Mouse (Mus musculus) spleen, adult 12 weeks (tissue): ENCODE measurements at regions not wholly inside any gene's neighbourhood (a gene's known extent, or its start where the extent isn't known, plus 50 kb on each side); places are given as distances from the start of the nearest gene placed in this dataset.

ENCODE experiments used
- DNase-seq: peaks from one replicate; pipeline ENCODE4 v3.0.0; 2022; ENCODE audit warnings: low spot score

DNA sequence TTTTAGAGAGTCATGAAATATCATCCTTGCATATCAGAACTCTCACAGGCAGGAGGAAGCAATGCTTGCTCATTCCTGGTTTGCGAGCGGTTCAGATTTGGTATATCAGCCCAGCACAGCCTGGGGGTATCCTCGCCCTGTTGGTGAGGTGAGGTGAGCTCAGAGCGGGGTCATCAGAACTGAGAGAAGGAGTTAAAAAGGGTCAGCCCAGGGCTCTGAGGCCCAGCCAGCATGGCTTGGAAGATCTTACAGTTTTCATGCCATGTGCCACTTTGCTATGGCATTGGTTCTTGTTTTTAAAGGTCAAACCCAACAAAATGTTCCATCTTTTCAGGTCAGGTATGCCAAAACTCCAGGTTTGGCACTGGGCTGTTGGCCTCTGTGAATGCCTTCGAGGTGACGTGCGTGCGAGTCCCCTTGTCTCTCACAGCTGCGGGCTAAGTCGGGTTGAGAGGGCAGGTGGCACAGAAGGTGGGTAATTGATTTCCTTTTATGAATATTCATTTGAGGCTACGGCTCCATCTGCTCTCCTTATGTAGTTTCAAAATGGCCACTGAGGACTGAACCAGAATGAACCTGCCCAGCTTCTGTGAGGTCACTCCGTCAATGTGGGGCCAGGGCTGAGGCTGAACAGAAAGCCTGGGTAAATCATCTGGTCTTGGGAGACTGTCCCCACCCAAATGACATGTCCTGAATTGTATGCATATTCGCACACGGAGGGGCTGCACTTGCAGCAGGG is 86.3 kb downstream of the Hhipl2 start:
- no peak for DNase-seq

DNA sequence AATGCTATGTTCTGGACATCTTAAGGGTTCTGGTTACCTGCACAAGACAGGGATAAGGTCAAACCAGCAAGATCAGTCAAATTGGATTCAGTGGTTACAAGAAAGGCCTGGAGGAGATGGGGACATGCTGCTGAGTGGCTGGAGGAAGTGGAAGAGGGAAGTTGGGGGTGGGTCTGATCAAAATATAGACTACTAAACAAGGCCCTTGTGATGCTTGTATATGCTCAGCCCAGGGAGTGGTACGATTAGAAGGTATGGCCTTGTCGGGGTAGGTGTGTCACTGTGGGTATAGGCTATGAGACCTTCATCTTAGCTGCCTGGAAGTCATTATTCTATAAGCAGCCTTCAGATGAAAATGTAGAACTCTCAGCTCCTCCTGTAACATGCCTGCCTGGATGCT is 89.9 kb downstream of the Hhipl2 start:
- no peak for DNase-seq

- DNase-seq, result no peak
Observed at GRCm38 (mm10) chr1:183510759-183511158, 92.7 kb downstream of the Hhipl2 start.

DNA sequence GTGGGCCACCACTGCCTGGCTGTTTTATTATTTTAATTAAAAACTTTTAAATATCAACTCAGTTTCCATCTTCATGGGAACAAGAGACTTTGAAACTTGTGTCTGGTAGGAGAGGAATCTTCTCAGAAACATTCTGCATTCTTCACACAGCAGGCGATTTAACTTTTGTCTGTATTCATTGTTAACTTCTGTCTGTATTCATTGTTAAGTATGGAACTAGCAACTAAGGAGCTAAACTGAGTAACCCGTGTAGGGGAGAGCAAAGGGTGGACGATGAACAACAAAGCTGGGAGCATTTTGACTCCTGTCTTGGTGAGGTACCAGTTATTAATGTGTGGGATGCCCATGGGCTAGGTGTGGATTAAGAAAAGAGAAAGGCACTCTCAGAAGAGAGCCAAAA is 95.9 kb downstream of the Hhipl2 start:
- DNase-seq, result no peak

GRCm38 (mm10) chr1:183514281-183514983 is 96.4 kb downstream of the Hhipl2 start:
- no peak for DNase-seq

- DNase-seq, result no peak
Observed at GRCm38 (mm10) chr1:183514984-183515287, 96.9 kb downstream of the Hhipl2 start.

GRCm38 (mm10) chr1:183516167-183516566 is 98.2 kb downstream of the Hhipl2 start:
- DNase-seq, result no peak

- no peak for DNase-seq
Observed at GRCm38 (mm10) chr1:183517236-183517635, 99.2 kb downstream of the Hhipl2 start.

GRCm38 (mm10) chr1:183521569-183521968 is 103.6 kb downstream of the Hhipl2 start:
- no peak for DNase-seq

- no peak for DNase-seq
Observed at GRCm38 (mm10) chr1:183533386-183533785, 115.4 kb downstream of the Hhipl2 start.

GRCm38 (mm10) chr1:183548752-183549387 is 130.9 kb downstream of the Hhipl2 start:
- DNase-seq, result no peak

GRCm38 (mm10) chr1:183552617-183553016 is 134.6 kb downstream of the Hhipl2 start:
- DNase-seq, result no peak

DNA sequence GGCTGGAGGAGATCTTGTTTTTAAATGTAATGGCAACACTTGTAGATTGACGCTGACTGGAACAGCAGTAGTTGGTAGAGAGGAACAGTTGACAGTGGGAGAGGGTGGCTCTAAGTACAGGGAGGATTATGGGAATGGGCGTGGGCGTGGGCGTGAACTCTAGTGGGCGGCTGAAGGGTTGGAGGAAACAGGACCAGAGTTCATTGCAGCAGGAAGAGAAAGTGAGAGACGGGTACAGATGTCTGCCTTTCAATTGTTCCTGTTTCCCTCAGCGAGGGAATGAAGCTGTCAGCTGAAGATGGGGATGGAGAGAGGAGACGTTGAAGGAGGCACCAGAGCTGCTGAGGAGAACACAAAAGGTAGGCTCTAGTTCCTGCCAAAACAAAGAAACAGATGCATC is 135.2 kb downstream of the Hhipl2 start:
- no peak for DNase-seq

GRCm38 (mm10) chr1:183562853-183563252 is 144.8 kb downstream of the Hhipl2 start:
- no peak for DNase-seq

DNA sequence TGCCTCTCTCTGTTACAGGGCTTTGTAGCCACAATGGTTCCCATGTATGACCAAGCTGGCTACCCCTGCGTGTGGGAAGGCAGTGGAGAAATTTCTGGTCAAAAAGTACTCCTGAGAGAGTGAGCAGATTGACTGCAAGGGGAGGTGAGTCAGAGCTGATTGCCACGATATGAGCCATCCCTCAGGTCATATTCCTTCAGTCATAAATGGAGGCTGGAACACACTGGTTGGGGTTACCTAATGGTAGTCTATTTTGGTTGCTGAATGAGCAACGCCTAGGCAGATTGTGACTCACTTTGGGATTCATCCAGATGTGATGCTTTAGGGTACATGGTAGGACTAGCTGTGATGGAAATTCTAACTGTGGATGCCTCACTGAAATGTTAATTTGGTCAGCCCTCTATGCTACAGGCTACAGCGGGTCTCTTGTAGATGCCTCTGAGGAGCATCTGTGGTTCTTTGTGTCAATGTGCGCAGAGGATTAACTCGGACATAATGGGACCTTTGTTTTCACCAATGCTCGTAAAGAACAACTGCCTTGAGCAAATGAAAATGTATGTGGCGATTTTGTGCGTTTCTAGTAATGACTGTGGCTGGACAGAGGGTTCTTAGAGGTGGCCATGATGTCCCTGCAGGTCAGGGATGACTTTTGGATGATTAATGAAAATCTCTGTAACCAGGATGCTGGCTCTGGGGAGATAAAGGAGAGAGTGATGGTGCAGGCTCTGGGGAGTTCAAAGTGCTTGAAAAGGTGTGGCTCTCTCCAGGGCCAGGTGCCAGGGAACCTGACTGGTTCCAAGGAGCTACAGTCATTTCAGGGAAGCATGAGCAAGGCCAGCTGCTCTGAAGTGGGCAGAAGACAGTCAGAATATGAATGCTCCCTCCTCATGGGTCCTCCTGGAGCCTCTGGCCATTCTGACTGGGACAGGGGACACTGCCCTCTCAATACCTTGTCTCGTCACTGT is 155.9 kb downstream of the Hhipl2 start:
- no peak for DNase-seq

- DNase-seq, result no peak
Observed at GRCm38 (mm10) chr1:183584861-183585260, 166.8 kb downstream of the Hhipl2 start.

DNA sequence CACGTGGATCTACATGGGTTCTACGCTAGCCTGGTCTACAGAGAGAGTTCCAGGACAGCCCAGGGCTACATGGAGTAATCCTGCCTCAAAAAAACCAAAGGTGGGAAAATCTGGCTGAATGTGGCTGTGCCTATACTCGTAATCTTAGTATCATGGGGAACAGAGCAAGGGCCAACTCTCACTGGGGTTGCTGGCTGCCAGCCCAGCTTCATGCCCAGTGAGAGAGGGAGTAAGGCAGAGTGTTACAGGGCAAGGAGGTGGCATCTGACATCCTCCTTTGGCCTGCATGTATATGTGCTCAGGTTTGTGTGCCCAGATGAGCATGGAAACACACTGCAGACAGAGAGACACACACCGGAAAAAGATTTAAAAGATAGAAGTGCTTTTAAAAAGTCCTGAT is 168.4 kb downstream of the Hhipl2 start:
- no peak for DNase-seq

DNA sequence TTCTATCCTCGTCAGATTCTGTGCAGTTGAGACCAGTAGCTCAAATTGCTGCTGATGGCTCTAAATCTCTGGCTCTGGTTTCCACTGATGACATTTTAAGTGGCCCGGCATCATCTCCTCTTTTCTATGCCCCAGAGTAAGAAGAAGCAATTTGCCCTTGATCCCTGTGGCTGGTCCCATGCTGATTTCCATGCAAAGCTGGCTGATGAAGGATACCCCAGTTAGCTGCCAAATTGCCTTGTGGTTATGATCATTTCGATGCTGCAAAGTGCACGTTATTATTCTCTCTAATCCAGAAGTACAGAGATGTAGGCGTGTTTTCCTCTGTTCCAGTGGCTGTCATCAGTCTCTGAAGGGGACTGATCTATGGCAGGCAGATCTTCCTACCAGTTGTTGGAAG is 177.3 kb downstream of the Hhipl2 start:
- no peak for DNase-seq

DNA sequence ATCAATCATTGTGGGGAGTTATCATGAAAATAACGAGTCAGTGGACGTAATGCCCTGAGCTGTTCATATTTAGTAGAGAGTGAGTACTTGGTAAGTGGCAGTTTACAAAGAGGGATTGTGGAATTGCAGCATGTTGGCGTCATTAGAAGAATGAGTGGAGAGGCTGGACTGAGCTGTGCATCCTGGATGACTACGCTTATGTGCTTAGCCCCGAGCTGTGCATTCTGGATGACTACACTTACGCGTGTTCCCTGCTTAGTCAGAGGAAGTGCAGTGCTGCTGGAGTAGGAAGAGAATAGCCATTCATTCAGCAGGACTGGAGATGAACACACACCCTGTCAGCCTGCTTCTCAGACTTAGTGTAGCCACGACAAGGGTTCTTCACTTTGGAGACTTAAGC is 182.5 kb downstream of the Hhipl2 start:
- DNase-seq, result no peak

- DNase-seq, result no peak
Observed at GRCm38 (mm10) chr1:183611966-183612694, 194.1 kb downstream of the Hhipl2 start.

- no peak for DNase-seq
Observed at GRCm38 (mm10) chr1:183619451-183620059, 201.5 kb downstream of the Hhipl2 start.
